Mouse (Mus musculus): ENCODE data around the gene Irgq. TPM values are rescaled to one million over a fixed set of nuclear protein-coding genes. Genes with fewer than 3 reads are reported as not detected.

Irgq gene
- polyA plus RNA-seq, 1 experiment = 17.4 TPM

GRCm38 (mm10) chr7:24551985-24552759 is 21.7 kb downstream of the Irgq start:
- Histone ChIP-seq H3K4me2 (ENCODE audit: low read depth) (no peak overlapping the region), H3ac (ENCODE audit: control insufficient read depth, insufficient read length) (no peak overlapping the region), H3K4me3 (no peak overlapping the region), H3K36me3 (ENCODE audit: control insufficient read depth, insufficient read depth) (no peaks in the 10 kb centered on the region), H3K79me2 (ENCODE audit: control insufficient read depth, insufficient read depth) (peaks cover 6% of the 10 kb centered on the region), H3K27me3 (ENCODE audit: control insufficient read depth, insufficient read depth, insufficient read length) (no peaks in the 10 kb centered on the region)
- TF ChIP-seq E2F4 (IDR thresholded peaks at IDR 0.05; ENCODE audit: insufficient read depth) (no peak), MYOG (IDR thresholded peaks at IDR 0.05; ENCODE audit: control insufficient read depth in 1 of 3, insufficient read depth in 1 of 3, insufficient read length in 2 of 3, low read depth in 2 of 3) (no peak), MAX (IDR thresholded peaks at IDR 0.05; ENCODE audit: low read depth) (no peak)

- Histone ChIP-seq H3K27me3 (ENCODE audit: control insufficient read depth, insufficient read depth, insufficient read length) (no peaks in the 10 kb centered on the region), H3ac (ENCODE audit: control insufficient read depth, insufficient read length) (no peak overlapping the region), H3K4me2 (ENCODE audit: low read depth) (no peak overlapping the region), H3K79me2 (ENCODE audit: control insufficient read depth, insufficient read depth) (no peaks in the 10 kb centered on the region), H3K36me3 (ENCODE audit: control insufficient read depth, insufficient read depth) (no peaks in the 10 kb centered on the region), H3K4me3 (no peak overlapping the region)
- TF ChIP-seq POLR2A (IDR thresholded peaks at IDR 0.05; ENCODE audit: insufficient read length, low read depth) = no peak
- no peak for TF ChIP-seq POLR2AphosphoS2 (IDR thresholded peaks at IDR 0.05; ENCODE audit: insufficient read length, low read depth)
- no peak for TF ChIP-seq REST (IDR thresholded peaks at IDR 0.05; ENCODE audit: insufficient read depth, insufficient read length)
- no peak for TF ChIP-seq TCF12 (IDR thresholded peaks at IDR 0.05; ENCODE audit: insufficient read depth, poor library complexity, severe bottlenecking)
Measured at GRCm38 (mm10) chr7:24555786-24556185, 25.3 kb downstream of the Irgq start.

GRCm38 (mm10) chr7:24561450-24561849 is 31.0 kb downstream of the Irgq start:
- no peak overlapping the region for H3K4me3 ChIP-seq
- H3K4me2 ChIP-seq (ENCODE audit: low read depth) = no peak overlapping the region
- H3K36me3 ChIP-seq (ENCODE audit: control insufficient read depth, insufficient read depth) = peaks cover 4% of the 10 kb centered on the region
- H3ac ChIP-seq (ENCODE audit: control insufficient read depth, insufficient read length) = no peak overlapping the region
- no peaks in the 10 kb centered on the region for H3K27me3 ChIP-seq (ENCODE audit: control insufficient read depth, insufficient read depth, insufficient read length)
- no peak for TF ChIP-seq TCF12 (IDR thresholded peaks at IDR 0.05; ENCODE audit: insufficient read depth, poor library complexity, severe bottlenecking)
- TF ChIP-seq TCF3 (IDR thresholded peaks at IDR 0.05; ENCODE audit: insufficient read length, low read depth) = no peak
- no peak for TF ChIP-seq CEBPB (IDR thresholded peaks at IDR 0.05; ENCODE audit: insufficient read depth, poor library complexity, severe bottlenecking)
- TF ChIP-seq USF1 (IDR thresholded peaks at IDR 0.05; ENCODE audit: low read depth) = no peak
- TF ChIP-seq SRF (IDR thresholded peaks at IDR 0.05; ENCODE audit: control insufficient read depth, insufficient read length, low read depth) = no peak
- no peak for TF ChIP-seq POLR2AphosphoS2 (IDR thresholded peaks at IDR 0.05; ENCODE audit: insufficient read length, low read depth)
- no peak for TF ChIP-seq E2F4 (IDR thresholded peaks at IDR 0.05; ENCODE audit: insufficient read depth)
- no peak for TF ChIP-seq MAX (IDR thresholded peaks at IDR 0.05; ENCODE audit: low read depth)
- no peak for TF ChIP-seq MYOG (IDR thresholded peaks at IDR 0.05; ENCODE audit: control insufficient read depth in 1 of 3, insufficient read depth in 1 of 3, insufficient read length in 2 of 3, low read depth in 2 of 3)
- no peak for TF ChIP-seq REST (IDR thresholded peaks at IDR 0.05; ENCODE audit: insufficient read depth, insufficient read length)
- TF ChIP-seq MYOD1 (IDR thresholded peaks at IDR 0.05; ENCODE audit: control insufficient read depth in 1 of 3, insufficient read length in 2 of 3, low read depth in 2 of 3) = no peak
- no peak for TF ChIP-seq POLR2A (IDR thresholded peaks at IDR 0.05; ENCODE audit: insufficient read length, low read depth)
- H3K79me2 ChIP-seq (ENCODE audit: control insufficient read depth, insufficient read depth) = no peaks in the 10 kb centered on the region

- H3K4me3 ChIP-seq = no peak overlapping the region
- H3K36me3 ChIP-seq (ENCODE audit: control insufficient read depth, insufficient read depth) = peaks cover 4% of the 10 kb centered on the region
- H3K4me2 ChIP-seq (ENCODE audit: low read depth) = no peak overlapping the region
- no peak for TF ChIP-seq POLR2AphosphoS2 (IDR thresholded peaks at IDR 0.05; ENCODE audit: insufficient read length, low read depth)
- TF ChIP-seq POLR2A (IDR thresholded peaks at IDR 0.05; ENCODE audit: insufficient read length, low read depth) = no peak
- TF ChIP-seq USF1 (IDR thresholded peaks at IDR 0.05; ENCODE audit: low read depth) = no peak
- TF ChIP-seq E2F4 (IDR thresholded peaks at IDR 0.05; ENCODE audit: insufficient read depth) = no peak
- TF ChIP-seq MYOD1 (IDR thresholded peaks at IDR 0.05; ENCODE audit: control insufficient read depth in 1 of 3, insufficient read length in 2 of 3, low read depth in 2 of 3) = no peak
- no peak for TF ChIP-seq TCF12 (IDR thresholded peaks at IDR 0.05; ENCODE audit: insufficient read depth, poor library complexity, severe bottlenecking)
- TF ChIP-seq MAX (IDR thresholded peaks at IDR 0.05; ENCODE audit: low read depth) = no peak
- TF ChIP-seq TCF3 (IDR thresholded peaks at IDR 0.05; ENCODE audit: insufficient read length, low read depth) = no peak
- no peak for TF ChIP-seq REST (IDR thresholded peaks at IDR 0.05; ENCODE audit: insufficient read depth, insufficient read length)
- TF ChIP-seq MYOG (IDR thresholded peaks at IDR 0.05; ENCODE audit: control insufficient read depth in 1 of 3, insufficient read depth in 1 of 3, insufficient read length in 2 of 3, low read depth in 2 of 3) = no peak
- no peak for TF ChIP-seq CEBPB (IDR thresholded peaks at IDR 0.05; ENCODE audit: insufficient read depth, poor library complexity, severe bottlenecking)
- no peak for TF ChIP-seq SRF (IDR thresholded peaks at IDR 0.05; ENCODE audit: control insufficient read depth, insufficient read length, low read depth)
- H3K79me2 ChIP-seq (ENCODE audit: control insufficient read depth, insufficient read depth) = no peaks in the 10 kb centered on the region
- no peaks in the 10 kb centered on the region for H3K27me3 ChIP-seq (ENCODE audit: control insufficient read depth, insufficient read depth, insufficient read length)
- no peak overlapping the region for H3ac ChIP-seq (ENCODE audit: control insufficient read depth, insufficient read length)
Measured at GRCm38 (mm10) chr7:24563191-24563836, 32.8 kb downstream of the Irgq start.

- no peak overlapping the region for H3K4me3 ChIP-seq
- no peak overlapping the region for H3ac ChIP-seq (ENCODE audit: control insufficient read depth, insufficient read length)
- H3K36me3 ChIP-seq (ENCODE audit: control insufficient read depth, insufficient read depth) = peaks cover 4% of the 10 kb centered on the region
- H3K27me3 ChIP-seq (ENCODE audit: control insufficient read depth, insufficient read depth, insufficient read length) = no peaks in the 10 kb centered on the region
- H3K79me2 ChIP-seq (ENCODE audit: control insufficient read depth, insufficient read depth) = no peaks in the 10 kb centered on the region
- TF ChIP-seq MAX (IDR thresholded peaks at IDR 0.05; ENCODE audit: low read depth) (no peak), POLR2A (IDR thresholded peaks at IDR 0.05; ENCODE audit: insufficient read length, low read depth) (no peak), TCF12 (IDR thresholded peaks at IDR 0.05; ENCODE audit: insufficient read depth, poor library complexity, severe bottlenecking) (no peak), POLR2AphosphoS2 (IDR thresholded peaks at IDR 0.05; ENCODE audit: insufficient read length, low read depth) (no peak), MYOD1 (IDR thresholded peaks at IDR 0.05; ENCODE audit: control insufficient read depth in 1 of 3, insufficient read length in 2 of 3, low read depth in 2 of 3) (no peak), MYOG (IDR thresholded peaks at IDR 0.05; ENCODE audit: control insufficient read depth in 1 of 3, insufficient read depth in 1 of 3, insufficient read length in 2 of 3, low read depth in 2 of 3) (no peak), CEBPB (IDR thresholded peaks at IDR 0.05; ENCODE audit: insufficient read depth, poor library complexity, severe bottlenecking) (no peak), E2F4 (IDR thresholded peaks at IDR 0.05; ENCODE audit: insufficient read depth) (no peak), REST (IDR thresholded peaks at IDR 0.05; ENCODE audit: insufficient read depth, insufficient read length) (no peak), TCF3 (IDR thresholded peaks at IDR 0.05; ENCODE audit: insufficient read length, low read depth) (no peak), SRF (IDR thresholded peaks at IDR 0.05; ENCODE audit: control insufficient read depth, insufficient read length, low read depth) (no peak), USF1 (IDR thresholded peaks at IDR 0.05; ENCODE audit: low read depth) (no peak)
- H3K4me2 ChIP-seq (ENCODE audit: low read depth) = no peak overlapping the region
Measured at GRCm38 (mm10) chr7:24563837-24564206, 33.3 kb downstream of the Irgq start.

Measured in myocyte (in vitro differentiated cells).